Mouse (Mus musculus): ENCODE results near the gene Coa7.
A peak's percentile ranks its signal among the peaks of the same experiment; 100 is the strongest.
"Not testable (repeated sequence)": the region's sequence is repeated elsewhere in the genome, so short reads cannot be mapped to it uniquely, and the experiment has no call there.

Coa7 gene

DNA sequence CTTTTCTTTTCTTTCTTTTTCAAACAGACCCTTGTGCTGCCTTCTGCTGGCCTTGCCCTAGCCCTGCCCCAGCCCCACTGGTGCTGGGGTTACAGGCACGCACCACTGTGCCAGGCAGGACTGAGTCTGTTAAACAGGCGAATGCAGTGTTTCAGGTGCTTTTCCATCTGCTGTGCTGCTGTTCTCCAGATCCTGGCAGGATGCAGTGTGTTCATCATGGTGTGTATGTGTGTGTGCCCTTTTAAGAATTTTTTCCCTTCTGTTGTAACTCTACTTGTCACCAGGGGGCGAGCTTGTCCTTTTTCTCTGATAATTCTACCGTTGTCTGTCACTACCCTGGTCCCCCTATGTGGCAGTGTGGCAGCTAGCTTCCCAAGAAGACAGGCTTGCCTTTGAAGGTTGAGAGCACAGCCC lies 11.3 kb downstream of the Coa7 start:
- peak; percentile 89 for DNase-seq (ENCODE audit: low read depth, low spot score)

DNA sequence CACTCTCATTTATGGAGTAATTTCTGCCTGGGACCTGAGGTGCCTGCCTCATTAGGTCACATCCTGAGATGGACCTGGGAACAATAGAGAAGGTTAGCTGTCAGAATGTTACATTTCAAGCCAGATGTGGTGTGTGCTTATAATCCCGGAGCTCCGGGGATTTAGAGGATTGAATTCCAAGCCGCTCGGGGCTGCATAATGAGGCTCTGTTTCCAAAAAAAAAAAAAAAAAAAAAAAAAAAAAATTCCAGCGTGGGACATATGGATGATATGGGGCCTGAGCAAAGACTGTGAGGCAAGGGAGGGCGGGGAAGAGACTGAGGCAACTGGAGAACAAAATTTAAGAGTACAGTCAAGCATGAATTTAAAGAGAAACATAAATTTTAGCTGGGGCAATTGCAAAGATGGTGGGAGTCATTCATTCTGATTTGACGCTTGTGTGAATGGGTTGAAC lies 16.7 kb downstream of the Coa7 start:
- DNase-seq (ENCODE audit: low read depth, low spot score) = no peak

DNA sequence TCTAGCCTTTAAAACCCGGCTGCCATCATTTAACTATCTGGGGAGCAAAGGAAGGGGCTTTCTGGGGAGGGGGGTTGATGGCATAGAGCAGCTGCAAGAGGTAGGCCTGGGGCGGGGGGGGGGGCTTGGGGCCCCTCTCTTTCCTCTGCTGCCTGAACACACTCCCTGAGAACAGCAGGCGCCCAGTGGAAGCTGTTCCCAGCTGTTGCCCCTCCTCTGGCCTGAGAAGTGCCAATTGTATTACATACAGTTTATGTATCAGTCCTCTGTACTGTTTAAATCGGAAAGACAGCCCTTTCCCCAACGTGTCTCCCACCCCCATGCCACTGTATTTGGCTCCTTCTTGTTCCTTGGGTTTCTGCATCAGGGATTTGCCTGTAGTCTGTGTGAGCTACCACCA lies 17.9 kb downstream of the Coa7 start:
- no peak for DNase-seq (ENCODE audit: low read depth, low spot score)

DNA sequence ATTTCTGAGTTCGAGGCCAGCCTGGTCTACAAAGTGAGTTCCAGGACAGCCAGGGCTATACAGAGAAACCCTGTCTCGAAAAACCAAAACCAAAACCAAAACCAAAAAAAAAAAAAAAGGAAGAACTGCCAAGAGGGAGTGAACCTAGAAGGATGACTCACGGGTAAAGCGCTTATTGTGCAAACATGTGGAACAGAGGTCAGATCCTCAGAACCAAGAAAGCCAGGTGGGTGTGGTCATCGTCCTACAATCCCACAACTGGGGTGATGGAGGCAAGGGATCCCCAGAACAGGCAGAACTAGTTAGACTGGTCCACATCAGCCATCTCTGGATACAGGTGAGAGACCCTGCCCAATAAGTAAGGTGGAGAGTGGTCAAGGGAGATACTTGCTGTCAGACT lies 19.2 kb downstream of the Coa7 start:
- DNase-seq (ENCODE audit: low read depth, low spot score) = no peak

DNA sequence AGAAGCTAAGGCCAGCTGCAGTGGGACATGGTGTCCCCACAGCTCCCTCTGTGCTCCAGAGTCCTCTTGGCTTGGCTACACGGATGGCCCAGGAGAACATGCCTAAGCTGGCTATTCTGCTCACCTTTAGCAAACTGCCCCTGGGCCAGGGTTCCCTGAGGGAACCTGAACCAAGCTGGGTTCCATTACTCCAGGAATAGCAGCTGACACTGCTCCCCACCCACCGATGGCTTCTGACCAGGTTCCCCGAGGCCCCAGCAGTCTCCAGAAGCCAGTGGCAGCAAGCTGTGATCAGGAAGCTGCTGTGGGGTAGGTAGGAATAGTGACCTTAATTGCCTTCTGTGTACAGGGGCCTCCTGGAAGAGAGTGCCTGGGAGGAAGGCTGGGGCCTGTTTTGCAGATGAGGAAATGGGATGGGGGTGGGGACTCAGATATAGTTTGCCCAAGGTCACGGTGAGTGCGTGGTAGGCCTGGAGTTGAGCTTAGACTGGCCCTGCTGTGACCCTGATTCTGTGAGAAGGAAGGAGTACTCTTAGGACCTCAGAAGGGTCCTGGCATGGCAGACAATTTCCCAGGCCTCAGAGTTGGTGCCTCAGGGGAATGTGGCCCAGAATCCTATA lies 20.4 kb downstream of the Coa7 start:
- no peak for DNase-seq (ENCODE audit: low read depth, low spot score)

DNA sequence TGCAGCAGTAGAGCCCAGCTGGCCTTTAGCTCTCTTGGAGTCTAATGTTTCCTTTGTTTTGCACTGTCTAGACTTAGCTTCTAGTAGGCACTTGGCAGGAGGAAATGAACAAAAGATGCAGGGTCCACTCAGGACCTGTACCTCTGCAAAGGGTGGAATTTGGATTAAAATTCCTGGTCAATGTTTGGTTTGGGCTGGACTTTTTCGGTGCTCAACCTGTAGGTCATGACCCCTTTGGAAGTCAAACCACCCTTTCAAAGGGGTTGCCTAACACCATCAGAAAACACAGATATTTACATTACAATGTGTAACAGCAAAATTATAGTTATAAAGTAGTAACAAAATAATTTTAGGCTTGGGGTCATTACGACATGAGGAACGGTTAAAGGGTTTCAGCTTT lies 21.1 kb downstream of the Coa7 start:
- no peak for DNase-seq (ENCODE audit: low read depth, low spot score)

DNA sequence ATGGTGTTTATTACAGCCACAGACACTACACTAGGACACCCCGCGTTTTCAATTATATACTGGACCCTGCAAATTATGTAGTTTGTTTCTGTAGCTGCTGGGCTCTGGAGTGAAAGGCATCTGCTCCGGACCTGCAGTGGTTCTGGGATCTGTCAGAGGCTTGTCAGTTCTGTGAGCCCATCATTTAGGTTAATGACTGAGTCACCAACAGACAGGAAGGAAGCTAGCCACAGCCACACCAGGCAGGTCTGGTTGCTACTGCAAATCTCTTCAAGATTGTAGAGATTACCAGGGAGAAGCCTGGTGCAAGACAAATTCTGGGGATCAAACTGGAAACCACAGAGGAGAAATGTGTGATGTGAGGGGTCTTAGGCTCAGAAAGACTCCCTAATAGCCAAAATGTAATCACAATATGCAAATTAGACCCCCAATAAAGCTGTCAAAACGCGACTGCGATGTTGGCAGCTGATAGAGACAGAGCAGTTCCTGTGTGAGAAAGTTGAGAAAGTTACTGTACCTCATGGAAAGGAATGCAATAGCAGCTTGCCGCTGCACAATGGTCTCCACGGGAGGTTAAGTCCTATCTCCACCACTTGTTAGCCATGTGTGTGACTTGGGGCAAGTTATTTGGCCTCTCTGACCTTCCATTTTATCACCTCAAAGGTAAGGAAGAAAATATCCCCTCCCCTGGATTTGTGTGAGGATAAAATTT lies 22.1 kb downstream of the Coa7 start:
- DNase-seq (ENCODE audit: low read depth, low spot score) = no peak

DNA sequence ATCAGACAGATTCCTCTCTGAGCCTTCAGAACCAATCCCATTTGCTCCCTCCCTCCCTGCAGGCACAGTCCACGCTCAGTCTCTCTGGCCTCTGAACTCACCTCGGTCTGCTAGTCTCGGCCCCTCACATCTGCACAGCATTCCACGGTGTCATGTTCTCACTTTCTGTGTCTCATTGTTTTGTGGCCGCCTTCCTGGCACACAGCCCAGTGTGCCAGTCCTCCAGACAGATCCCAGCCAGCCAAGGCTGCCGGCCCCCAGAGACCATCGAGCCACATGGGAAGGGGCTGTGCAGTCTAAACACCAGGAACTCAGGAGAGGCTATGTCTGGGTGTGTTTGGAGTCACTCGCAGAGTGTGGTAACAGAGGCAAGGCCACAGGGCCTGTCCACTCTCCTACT lies 22.9 kb downstream of the Coa7 start:
- no peak for DNase-seq (ENCODE audit: low read depth, low spot score)

DNA sequence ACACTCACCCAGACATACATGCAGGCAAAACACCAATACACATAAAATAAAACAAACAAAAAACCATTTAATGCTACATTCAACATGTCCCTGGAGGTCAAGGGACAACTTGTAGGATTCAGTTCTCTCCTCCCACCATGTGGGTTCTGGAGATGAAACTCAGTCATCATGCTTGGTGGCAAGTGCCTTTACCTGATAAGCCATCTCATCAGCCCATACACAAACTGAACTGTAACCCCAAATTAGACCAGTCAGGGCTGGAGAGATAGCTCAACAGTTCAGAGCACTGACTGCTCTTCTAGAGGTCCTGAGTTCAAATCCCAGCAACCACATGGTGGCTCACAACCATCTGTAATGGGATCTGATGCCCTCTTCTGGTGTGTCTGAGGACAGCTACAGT lies 25.7 kb downstream of the Coa7 start:
- not testable (repeated sequence) for DNase-seq (ENCODE audit: low read depth, low spot score)

DNA sequence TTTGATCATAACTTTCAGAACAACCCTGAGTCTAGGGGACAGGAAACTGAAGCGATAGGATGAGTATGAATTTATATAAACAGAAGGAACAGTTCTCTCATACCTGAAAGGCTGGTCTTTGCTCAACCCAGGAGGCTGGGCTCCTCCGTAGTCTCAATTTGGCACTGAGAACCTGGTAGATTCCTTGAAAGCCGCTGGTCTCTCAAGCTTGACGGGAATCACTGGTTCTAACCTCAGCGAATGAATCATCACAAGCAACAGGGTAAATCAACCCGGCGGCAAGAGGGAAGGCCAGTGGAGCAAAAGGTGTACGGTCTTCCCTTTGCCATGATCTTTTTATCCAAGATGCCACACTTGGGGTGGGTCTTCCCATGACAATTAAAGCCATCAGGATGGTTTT lies 29.5 kb downstream of the Coa7 start:
- no peak for DNase-seq (ENCODE audit: low read depth, low spot score)

DNA sequence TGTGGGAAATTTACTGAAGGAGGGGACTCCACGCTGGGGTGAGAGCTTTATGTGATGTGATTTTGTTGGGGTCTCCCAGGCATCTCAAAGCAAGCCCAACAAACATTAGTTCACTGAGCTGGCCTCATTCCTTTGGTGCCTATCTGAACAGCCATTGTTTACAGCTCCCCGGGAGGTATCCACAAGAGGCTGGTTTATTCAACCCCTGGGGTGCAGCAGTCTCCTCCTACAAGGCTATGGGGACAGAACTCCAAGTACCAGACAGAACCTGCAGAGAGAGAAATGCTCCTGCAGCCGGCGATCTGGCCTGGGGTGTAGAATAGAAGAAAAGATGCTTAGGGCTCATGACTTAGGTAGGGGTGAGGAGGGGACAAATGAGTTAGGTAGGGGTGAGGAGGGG lies 30.6 kb downstream of the Coa7 start:
- DNase-seq (ENCODE audit: low read depth, low spot score) = no peak

DNA sequence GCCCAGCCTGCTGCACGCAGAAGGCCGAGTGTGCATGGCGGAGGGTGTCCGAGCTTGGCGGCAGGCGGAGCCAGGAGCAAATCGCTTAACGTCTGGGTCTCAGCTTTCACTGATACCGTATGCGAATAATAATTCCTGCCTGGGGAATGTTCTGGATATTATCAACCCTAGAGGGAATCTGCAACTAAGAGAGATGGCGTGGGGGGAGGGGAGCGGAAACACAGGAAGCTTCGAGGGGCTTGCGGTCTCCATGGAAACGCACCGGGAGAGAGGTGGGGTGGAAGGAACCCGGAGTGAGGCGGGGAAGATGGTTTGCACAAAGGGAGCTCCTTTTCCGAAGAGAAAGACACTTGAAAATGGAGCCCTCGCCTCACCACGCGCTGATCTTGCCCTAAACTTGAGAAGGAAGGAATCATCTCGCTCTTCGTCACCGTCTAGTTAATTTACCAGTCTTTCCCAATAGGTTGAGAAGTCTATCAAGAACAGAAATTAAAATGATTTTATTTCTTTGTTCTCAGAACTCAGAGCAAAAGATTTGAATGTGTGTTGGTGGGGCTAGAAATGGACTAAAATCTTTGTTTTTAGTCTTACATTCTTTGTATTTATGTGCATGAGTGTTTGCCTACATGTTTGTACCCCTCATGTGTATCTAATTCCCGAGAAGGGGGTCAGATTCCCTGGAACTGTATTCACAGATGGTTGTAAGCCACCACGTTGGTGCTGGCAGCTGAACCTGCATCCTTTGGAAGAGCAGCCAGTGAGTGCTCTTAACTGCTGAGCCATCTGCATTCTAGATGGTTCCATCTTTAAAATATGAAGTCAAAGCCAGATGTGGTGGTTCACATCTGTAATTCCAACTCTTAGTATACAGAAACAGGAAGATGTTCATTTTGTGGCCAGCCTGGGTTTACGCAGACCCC lies 32.5 kb downstream of the Coa7 start:
- DNase-seq (ENCODE audit: low read depth, low spot score) = peak; percentile 81

DNA sequence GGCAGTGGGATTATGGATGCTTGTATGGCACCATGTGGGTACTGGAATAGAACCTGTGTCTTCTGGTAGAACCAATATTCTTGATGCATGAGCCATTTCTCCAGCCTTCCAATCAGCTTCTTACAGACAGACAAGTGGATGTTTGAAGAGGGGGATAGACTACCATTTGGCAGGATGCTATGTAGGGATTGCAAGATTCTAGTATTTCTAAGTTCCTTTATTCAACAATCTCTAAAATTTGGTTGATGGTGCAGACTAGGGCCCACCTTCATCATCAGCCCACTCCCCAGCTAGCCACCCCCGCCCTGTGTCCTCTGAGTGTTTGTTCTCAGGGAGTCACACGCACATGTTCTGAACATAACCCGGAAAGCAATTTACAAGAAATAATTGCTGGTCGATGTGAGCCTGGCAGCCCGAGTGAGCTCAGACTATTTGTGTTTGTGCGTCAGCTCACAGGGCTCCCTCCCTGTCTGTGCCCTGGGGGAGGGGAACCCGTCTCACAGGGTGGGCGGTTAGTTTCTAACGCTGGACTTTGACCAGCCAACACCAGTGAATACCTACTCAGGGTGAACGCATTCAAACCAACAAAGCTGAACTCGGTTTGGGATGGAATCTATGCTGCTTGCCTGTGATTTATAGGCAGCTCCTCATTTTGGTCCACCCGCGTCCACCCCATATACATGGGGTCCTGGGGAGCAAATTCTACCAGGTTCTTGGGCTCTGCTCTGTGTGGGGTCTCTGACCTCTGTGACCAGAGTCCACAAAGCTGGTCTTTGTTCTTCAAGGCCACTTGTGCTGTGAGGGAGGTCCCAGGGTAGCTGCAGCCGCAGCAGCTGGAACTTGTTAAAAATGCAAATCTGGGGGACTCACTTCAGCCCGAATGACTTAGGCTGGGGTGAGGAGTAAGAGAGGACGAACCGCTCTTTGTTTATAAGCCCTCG lies 34.7 kb downstream of the Coa7 start:
- no peak for DNase-seq (ENCODE audit: low read depth, low spot score)

DNA sequence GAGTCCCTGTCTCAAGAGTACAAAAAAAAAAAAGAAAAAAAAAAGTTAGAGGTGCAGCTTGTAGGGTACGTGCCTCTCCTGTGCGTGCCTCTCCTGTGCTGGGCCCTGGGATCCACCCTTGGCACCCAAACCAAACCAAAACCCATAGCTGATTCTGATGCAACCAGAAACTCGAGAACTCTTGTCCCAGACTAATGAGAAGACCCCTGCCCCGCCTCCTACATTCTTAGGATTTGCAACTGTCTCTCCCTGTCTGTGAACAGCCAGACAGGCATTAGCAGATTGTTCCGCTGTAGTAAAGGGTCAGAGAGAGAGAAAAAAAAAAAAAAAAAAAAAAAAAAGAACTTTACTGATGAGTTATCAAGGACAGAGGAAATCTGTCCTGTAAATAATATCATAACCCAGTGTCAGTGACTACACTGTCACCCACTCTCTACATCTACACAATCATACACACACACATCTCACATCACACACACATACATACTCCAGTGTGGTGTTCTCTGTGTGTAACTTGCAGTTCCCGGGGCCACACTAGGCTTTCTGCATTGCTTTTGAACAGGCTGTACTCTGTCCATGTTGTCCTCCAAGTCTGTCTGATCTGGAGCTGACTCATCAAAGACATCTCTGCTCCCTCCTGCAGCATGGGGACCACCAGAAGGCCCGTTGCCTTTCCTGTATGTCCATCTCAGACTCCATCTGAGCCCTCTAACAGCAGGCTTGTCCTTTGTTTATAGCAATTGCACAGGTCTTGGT lies 35.6 kb downstream of the Coa7 start:
- DNase-seq (ENCODE audit: low read depth, low spot score) = no peak

DNA sequence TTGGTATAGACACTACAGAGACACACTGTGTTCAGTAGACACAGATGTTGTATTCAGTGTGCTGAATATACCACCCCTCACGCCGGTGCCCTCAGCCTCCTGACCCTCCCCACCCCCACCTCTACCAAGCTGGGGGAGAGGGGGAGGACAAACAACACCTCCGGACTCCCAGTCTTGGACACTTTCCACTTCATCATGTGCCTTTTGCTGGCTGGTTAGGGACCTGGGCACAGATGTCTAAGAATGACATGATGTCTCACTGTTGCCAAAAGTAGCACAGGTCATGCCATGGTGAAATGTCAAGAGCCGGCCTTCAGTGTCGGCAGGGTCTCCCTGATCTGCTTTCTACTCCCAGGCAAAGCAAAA lies 36.2 kb downstream of the Coa7 start:
- DNase-seq (ENCODE audit: low read depth, low spot score) = no peak

DNA sequence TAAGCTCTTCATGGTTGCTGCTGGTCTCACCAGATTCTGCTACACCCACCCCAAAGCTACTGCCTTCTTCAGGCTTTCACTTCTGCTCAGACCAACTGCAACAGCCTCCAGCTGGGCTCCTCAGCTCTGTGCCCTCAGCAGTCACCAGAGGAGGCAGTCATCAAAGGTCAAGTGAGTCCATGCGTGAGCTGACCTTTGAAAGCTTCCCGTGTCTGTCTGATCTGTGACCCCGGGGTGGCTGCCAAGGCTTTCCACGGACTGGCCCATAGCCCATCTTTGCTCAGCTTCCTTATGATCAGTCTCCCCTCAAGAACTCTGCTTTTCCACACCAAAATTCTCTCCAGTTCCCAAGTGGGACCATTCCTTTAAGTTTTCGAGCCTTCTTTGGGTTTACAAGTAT lies 41.3 kb downstream of the Coa7 start:
- no peak for DNase-seq (ENCODE audit: low read depth, low spot score)

DNA sequence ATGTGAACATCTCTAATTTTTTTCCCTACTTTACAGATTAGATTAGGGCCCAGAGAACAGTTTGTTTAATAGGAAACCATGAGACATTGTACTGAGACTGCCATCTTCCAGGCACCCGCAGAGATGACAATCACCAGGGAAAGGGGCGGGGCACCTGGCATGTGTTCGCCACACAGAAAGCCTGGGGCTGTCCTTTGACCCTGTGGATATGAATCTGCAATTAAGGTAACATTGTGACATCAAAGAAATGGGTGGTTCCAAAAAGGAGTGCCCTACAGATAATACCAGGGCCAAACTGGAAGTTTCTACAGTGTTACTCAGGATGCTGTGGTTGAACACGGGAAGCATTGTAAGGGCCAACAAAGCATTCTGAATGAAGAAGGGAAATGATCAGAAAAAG lies 42.5 kb downstream of the Coa7 start:
- no peak for DNase-seq (ENCODE audit: low read depth, low spot score)

DNA sequence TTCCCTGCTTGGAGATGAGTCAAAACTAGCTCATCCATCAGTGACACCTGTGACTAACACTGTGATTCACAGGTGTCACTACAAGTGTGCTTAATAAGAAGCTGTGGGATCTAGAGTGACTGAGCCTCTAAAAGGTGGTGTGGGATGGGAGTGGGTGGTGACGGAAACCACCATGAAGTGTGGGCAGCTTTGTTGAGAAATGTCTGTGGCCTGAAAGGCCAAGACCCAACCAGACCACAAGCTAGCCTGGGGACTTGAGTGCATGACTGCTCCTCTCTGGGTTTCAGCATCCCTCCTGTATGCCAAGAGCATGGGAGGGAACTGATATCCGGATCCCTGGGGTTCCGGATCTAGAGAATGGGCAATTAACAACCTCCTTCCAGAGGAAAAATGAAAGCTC lies 43.5 kb downstream of the Coa7 start:
- DNase-seq (ENCODE audit: low read depth, low spot score) = peak; percentile 23

DNA sequence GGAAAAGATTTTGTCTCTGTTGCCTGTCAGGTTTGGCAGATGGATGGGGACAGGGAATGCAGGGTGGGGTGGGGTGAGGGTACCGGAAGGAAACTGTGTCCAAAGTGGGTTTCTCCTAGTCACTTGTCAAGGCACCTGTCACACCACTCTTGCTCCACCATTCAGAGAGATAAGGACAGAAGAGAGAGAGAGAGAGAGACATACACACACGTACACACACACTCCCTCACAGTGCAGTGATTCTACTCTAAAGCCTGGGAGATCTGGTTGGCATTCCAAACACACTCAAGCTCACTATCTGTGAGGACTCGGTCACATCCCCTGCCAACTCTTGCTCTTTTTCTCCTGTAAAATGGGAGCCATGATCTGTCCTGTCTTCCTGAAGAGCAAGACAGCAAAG lies 44.2 kb downstream of the Coa7 start:
- no peak for DNase-seq (ENCODE audit: low read depth, low spot score)

DNA sequence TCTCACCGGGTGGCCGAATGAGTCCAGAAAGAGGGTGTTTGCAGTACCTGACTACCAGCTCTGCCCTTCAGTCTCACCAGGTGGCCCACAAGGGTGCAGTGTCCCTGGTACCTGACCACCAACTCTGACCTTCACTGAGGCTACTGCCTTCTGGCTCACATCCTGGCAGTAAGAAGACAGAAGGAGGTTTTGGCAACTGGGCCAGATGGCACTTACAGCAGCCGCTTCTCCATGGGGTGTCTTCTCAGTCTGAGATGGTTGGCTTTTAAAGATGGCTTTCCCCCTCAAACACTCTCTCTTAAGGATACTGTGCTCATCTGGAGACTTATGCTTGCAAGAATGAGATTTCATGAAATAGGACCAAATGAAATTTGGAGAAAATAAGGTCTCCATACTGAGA lies 51.5 kb downstream of the Coa7 start:
- peak; percentile 24 for DNase-seq (ENCODE audit: low read depth, low spot score)

DNA sequence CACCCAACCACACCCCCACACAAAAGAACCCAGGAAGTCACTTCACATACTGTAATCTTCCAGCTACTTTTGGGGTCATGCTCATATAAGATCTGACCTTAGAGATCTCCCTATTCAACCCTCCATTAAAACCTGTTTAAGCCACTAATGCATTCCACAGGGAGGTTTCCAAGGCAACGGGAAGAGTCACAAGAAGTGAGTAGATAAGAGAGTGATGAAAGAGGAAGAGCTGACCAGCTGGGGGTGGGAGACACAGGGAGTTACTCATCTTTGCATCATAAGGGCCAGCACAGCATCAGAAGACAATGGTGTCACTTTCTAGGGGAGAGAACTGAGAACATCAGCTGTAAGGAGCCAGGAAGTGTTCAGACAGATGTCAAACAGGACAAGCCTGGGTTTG lies 52.2 kb downstream of the Coa7 start:
- no peak for DNase-seq (ENCODE audit: low read depth, low spot score)

Data from brain, adult 2 months (tissue).